Mouse (Mus musculus) megakaryocyte-erythroid progenitor cell, adult 5 weeks (primary cell): ENCODE measurements around the gene Araf. TPM values are rescaled to one million over a fixed set of nuclear protein-coding genes. Genes with fewer than 3 reads are reported as not detected.

Experiments used
- polyA plus RNA-seq: library from polyadenylated mRNA; stranded (reverse); fragments of >175 nt; gene quantifications from 2 replicates; pipeline ENCODE4 v1.2.3, GENCODE M21; 2012

Araf gene
- 38.8 and 52.9 TPM in 2 replicates for polyA plus RNA-seq

DNA sequence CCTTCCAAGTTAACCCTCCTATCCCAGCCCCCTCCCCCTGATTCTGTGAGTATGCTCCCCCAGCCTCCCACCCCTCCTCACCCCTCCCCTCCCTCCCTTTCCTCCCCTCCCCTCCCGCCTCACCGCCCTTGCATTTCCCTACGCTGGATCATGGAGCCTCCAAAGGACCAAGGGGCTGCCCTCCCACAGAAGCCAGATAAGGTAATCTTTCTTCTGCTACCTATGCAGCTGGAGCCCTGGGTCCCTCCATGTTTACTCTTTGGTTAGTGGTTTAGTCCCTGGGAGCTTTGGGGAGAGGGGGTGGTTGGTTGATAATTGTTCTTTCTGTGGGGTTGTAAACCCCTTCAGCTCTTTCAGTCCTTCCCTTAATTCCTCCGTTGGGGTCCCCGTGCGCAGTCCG lies at the start of gene Araf:
Gene Araf, plus strand, starts transcription at position 134 of the 400 bp plus-strand sequence.

DNA sequence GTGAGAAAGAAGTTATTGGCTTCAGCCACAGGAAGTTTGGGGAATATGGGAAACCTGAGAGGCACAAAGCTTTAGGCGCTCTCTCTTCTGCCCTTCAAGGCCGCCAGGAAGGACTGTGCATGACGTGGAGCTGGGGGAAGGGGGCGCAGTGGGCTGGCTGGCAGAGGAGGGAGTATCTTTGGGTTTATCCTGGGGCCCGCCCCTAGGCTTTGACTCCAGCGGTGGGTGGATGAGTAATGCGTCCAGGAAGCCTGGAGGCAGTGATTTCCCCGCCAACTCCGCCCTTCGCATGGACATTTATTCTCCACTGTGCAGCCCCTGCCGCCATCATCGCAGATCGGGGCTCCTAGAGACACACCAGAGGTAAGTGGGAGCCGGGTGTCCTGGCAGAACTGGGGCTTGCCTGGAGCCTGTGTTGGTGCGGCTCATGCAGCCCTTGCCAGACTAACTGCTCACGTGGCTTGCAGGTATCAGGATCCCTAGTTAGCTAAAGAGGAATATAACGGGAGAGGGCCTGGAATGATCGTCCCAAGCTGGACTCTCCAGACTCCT lies 72.4 kb downstream of the Araf start, which contains the start of gene Timp1:
Gene Timp1, plus strand, starts transcription at position 205 of the 552 bp plus-strand sequence.

Other genes with a start within 250 kb of the Araf start
- gene Rgn, start 248.0 kb upstream of the Araf start, polyA plus RNA-seq, result not detected in 2 replicates
- gene Rbm10, start 180.3 kb upstream of the Araf start, polyA plus RNA-seq, result 72.3 and 72.5 TPM in 2 replicates
- gene Ndufb11, start 180.2 kb upstream of the Araf start, polyA plus RNA-seq, result 702 and 766 TPM in 2 replicates
- gene Uba1, start 139.5 kb upstream of the Araf start, polyA plus RNA-seq, result 197 and 210 TPM in 2 replicates
- gene Cdk16, start 109.9 kb upstream of the Araf start, polyA plus RNA-seq, result 54.5 and 62.9 TPM in 2 replicates
- gene Usp11, start 93.9 kb upstream of the Araf start, polyA plus RNA-seq, result 12.1 and 18.9 TPM in 2 replicates
- gene Timp1, start 72.4 kb downstream of the Araf start, polyA plus RNA-seq, result not detected in 2 replicates
- 0.08 and 0.18 TPM in 2 replicates for gene Syn1, start 123.2 kb downstream of the Araf start, polyA plus RNA-seq
- 84.9 and 162 TPM in 2 replicates for gene Cfp, start 133.7 kb downstream of the Araf start, polyA plus RNA-seq
- 9.9 and 10.3 TPM in 2 replicates for gene Elk1, start 152.8 kb downstream of the Araf start, polyA plus RNA-seq
- 20.3 and 25.8 TPM in 2 replicates for gene Uxt, start 164.2 kb downstream of the Araf start, polyA plus RNA-seq